Mouse (Mus musculus): ENCODE measurements around the gene Guca1a. TPM values are rescaled to one million over a fixed set of nuclear protein-coding genes. Genes with fewer than 3 reads are reported as not detected.
A peak's percentile ranks its signal among the peaks of the same experiment; 100 is the strongest.

Guca1a gene
- polyA plus RNA-seq (2015; fragmentation: Nextera tagmentation; extraction: Ambion mirVana), result 1.7 TPM in 2 replicates

DNA sequence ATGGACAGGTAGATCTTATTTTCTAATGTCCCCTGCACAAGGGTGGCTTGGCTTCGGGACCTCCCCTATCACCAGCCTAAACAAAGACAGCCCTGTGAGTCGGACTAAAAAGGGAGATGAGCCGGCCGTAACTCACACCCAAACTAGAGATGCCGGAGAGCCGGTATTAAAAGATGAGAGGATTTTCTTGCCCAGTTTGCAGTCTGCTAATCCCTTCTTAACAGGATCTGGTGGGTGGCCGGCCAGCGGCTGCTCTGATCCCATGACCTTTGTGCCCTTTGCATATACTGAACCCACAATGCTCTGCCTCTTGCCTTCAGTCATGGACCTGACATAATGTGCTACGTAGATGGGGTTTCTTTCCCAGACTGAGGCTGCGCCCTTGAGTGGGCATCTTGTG, at the start of gene Guca1a:
Gene Guca1a (minus strand): TSS at position 134 of the 400 bp plus-strand sequence.
- no peak within 1 kb of the TSS for H3K4me2 ChIP-seq
- no peak within 1 kb of the TSS for H3K9ac ChIP-seq
- no peak for ATAC-seq (replicated peaks; ENCODE audit: insufficient number of reproducible peaks, insufficient read depth, low FRiP score, low read depth)
- H3K36me3 ChIP-seq, result no peaks in the 10 kb centered on the region
- H3K27ac ChIP-seq, result no peak within 1 kb of the TSS
- H3K9me3 ChIP-seq (replicated peaks), result no peaks in the 10 kb centered on the region
- H3K4me1 ChIP-seq (replicated peaks), result peaks cover 3% of the 10 kb centered on the region
- H3K27me3 ChIP-seq, result peaks cover 13% of the 10 kb centered on the region
- WGBS, result 59% methylated on average over 10 of the region's 10 CpGs
- H3K4me3 ChIP-seq, result no peak within 1 kb of the TSS

DNA sequence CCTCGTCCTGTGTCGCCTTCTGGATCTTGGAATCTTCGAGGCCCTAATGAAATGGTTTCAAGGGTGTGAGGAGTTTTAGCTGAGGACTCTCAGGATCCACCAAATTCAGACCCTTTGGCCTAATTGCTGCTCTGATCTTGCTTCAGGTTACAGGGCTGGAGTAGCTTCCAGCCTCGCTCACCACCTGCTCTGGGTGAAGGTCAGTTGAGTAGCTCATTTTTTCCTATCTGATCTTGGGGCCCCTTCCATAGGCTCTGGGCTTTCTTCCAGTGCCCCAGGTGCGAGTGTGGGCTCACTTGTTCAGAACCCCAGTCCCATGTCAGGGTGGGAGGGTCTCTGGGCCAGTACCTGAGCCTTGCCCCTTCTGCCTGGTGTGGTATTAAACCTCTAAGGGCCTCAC, 49.0 kb upstream of the Guca1a start:
- Histone ChIP-seq H3K4me2 (no peak overlapping the region), H3K4me1 (replicated peaks) (peaks cover 73% of the 10 kb centered on the region), H3K9ac (peak overlapping the region; percentile 1; the same call in 1 of the 2 replicates), H3K36me3 (no peaks in the 10 kb centered on the region), H3K27ac (peak overlapping the region; percentile 84), H3K27me3 (no peaks in the 10 kb centered on the region), H3K4me3 (no peak overlapping the region), H3K9me3 (replicated peaks) (no peaks in the 10 kb centered on the region)
- no peak for ATAC-seq (replicated peaks; ENCODE audit: insufficient number of reproducible peaks, insufficient read depth, low FRiP score, low read depth)
- WGBS, result 68% methylated on average over 5 of the region's 5 CpGs

GRCm38 (mm10) chr17:47448523-47449372, 48.4 kb upstream of the Guca1a start:
- H3K4me3 ChIP-seq, result no peak overlapping the region
- WGBS, result 32% methylated on average over 8 of the region's 8 CpGs
- H3K9me3 ChIP-seq (replicated peaks), result no peaks in the 10 kb centered on the region
- H3K4me2 ChIP-seq, result no peak overlapping the region
- no peaks in the 10 kb centered on the region for H3K36me3 ChIP-seq
- peak overlapping the region; percentile 84 for H3K27ac ChIP-seq
- H3K4me1 ChIP-seq (replicated peaks), result peaks cover 76% of the 10 kb centered on the region
- ATAC-seq (replicated peaks; ENCODE audit: insufficient number of reproducible peaks, insufficient read depth, low FRiP score, low read depth), result no peak
- no peaks in the 10 kb centered on the region for H3K27me3 ChIP-seq
- H3K9ac ChIP-seq, result no peak overlapping the region

DNA sequence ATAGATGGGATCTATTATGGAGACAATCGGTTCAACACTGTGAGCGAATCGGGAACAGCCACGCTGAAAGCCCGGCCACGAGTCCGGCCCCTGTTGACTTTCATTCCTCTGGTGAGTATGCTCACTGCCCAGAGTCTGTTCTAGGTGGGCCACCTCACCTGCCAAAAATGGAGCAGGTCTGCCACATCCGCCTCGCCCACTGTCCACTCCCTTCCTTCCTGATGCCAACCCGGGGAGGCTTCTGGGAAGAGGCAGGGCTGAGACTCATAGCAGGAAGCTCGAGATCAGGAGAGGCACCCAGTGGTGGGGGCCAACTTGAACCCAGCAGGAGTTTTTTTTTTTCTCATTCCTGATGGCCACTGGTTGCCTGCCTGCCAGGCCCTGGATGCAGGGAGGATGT, 46.2 kb upstream of the Guca1a start:
- Histone ChIP-seq H3K36me3 (no peaks in the 10 kb centered on the region), H3K4me3 (no peak overlapping the region), H3K9ac (0 out of 2 replicates have a peak overlapping the region, but pooled peaks have one; percentile 5), H3K27me3 (no peaks in the 10 kb centered on the region), H3K4me2 (no peak overlapping the region), H3K9me3 (replicated peaks) (no peaks in the 10 kb centered on the region), H3K4me1 (replicated peaks) (peaks cover 70% of the 10 kb centered on the region), H3K27ac (peak overlapping the region; percentile 74)
- no peak for ATAC-seq (replicated peaks; ENCODE audit: insufficient number of reproducible peaks, insufficient read depth, low FRiP score, low read depth)
- 72% methylated on average over 11 of the region's 11 CpGs for WGBS

GRCm38 (mm10) chr17:47446025-47446424, 45.6 kb upstream of the Guca1a start:
- H3K9me3 ChIP-seq (replicated peaks), result no peaks in the 10 kb centered on the region
- peaks cover 70% of the 10 kb centered on the region for H3K4me1 ChIP-seq (replicated peaks)
- 0 out of 2 replicates have a peak overlapping the region, but pooled peaks have one; percentile 5 for H3K9ac ChIP-seq
- peak overlapping the region; percentile 74 for H3K27ac ChIP-seq
- 0 out of 2 replicates have a peak, but pooled peaks have one; percentile 21 for ATAC-seq (replicated peaks; ENCODE audit: insufficient number of reproducible peaks, insufficient read depth, low FRiP score, low read depth)
- no peaks in the 10 kb centered on the region for H3K27me3 ChIP-seq
- H3K4me2 ChIP-seq, result no peak overlapping the region
- H3K4me3 ChIP-seq, result no peak overlapping the region
- WGBS, result 29% methylated on average over 9 of the region's 9 CpGs
- H3K36me3 ChIP-seq, result no peaks in the 10 kb centered on the region

DNA sequence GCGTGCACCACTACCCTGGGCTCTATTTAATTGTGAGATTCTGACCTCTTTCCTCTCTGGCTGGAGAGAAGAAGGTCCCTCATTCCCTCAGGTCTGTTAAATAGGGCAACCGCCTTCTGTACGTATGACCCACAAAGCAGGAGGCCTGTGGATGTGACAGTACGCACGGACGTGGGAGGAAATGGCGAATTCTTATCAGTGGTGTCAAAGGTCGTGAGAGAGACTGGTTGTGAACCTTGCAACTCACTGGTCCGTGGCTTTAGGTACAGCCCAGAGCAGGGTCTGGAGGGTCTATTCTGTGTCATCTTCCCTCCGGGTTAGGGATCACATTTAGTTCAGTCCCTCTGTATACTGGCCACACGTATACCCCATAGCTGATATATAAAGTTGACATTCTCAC, 45.1 kb upstream of the Guca1a start:
- 58% methylated on average over 11 of the region's 11 CpGs for WGBS

DNA sequence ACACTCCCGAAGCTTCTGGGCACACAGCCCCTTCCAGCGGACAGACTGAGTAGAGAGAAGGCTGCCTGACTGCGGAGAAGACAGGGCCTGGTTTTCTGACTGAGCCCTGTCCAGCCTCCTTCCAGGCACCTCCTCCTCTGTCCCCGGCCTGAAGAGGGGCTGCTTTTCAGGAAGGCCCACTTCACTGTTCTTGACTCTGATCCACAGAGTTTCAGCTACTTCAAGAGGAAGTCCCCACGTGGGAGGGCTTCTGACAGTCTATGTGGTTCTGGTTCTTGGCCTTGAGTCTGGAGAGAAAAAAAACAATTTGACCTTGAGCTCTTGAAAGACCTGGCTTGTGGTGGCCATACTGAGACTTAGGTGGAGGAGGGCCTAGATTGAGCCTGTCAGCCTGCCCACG, 43.7 kb upstream of the Guca1a start:
- H3K4me1 ChIP-seq (replicated peaks), result peaks cover 69% of the 10 kb centered on the region
- no peaks in the 10 kb centered on the region for H3K27me3 ChIP-seq
- no peak overlapping the region for H3K4me2 ChIP-seq
- WGBS, result 43% methylated on average over 6 of the region's 6 CpGs
- peak overlapping the region; percentile 54 for H3K27ac ChIP-seq
- H3K9ac ChIP-seq, result peak overlapping the region; percentile 23; the same call in 1 of the 2 replicates
- no peak overlapping the region for H3K4me3 ChIP-seq
- no peaks in the 10 kb centered on the region for H3K9me3 ChIP-seq (replicated peaks)
- ATAC-seq (replicated peaks; ENCODE audit: insufficient number of reproducible peaks, insufficient read depth, low FRiP score, low read depth), result no peak
- H3K36me3 ChIP-seq, result no peaks in the 10 kb centered on the region

More for the DNA sequence above, 45.1 kb upstream of the Guca1a start:
- Histone ChIP-seq H3K36me3 (no peaks in the 10 kb centered on the region), H3K4me1 (replicated peaks) (peaks cover 69% of the 10 kb centered on the region), H3K27ac (peak overlapping the region; percentile 74; the same call in 1 of the 2 replicates), H3K9me3 (replicated peaks) (no peaks in the 10 kb centered on the region), H3K4me3 (no peak overlapping the region), H3K27me3 (no peaks in the 10 kb centered on the region), H3K9ac (no peak overlapping the region), H3K4me2 (no peak overlapping the region)
- ATAC-seq (replicated peaks; ENCODE audit: insufficient number of reproducible peaks, insufficient read depth, low FRiP score, low read depth), result no peak

DNA sequence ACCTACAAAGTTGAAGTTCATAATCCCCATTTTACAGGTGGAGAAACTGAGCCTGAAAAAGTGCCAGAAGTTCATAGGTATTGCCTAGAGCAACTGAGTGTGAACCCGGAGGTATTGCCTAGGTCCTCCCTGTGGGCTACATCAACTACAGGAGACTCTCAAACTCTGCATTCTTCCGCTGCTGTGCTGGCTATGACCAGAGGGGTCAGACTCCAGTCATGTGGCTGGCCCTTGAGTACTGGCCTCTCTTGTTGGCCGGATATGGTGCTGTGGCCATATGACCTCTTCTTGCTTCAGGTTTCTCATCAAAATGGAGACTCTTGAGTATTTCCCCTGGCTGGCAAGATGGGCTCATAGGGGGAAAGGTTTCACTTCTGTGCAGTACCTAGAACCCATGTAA, 41.9 kb upstream of the Guca1a start:
- Histone ChIP-seq H3K27me3 (no peaks in the 10 kb centered on the region), H3K27ac (no peak overlapping the region), H3K36me3 (no peaks in the 10 kb centered on the region), H3K4me3 (no peak overlapping the region), H3K9ac (no peak overlapping the region), H3K4me1 (replicated peaks) (peaks cover 75% of the 10 kb centered on the region), H3K9me3 (replicated peaks) (no peaks in the 10 kb centered on the region), H3K4me2 (no peak overlapping the region)
- ATAC-seq (replicated peaks; ENCODE audit: insufficient number of reproducible peaks, insufficient read depth, low FRiP score, low read depth), result no peak
- 75% methylated on average over 3 of the region's 3 CpGs for WGBS

GRCm38 (mm10) chr17:47441296-47442051, 41.1 kb upstream of the Guca1a start:
- Histone ChIP-seq H3K9ac (no peak overlapping the region), H3K36me3 (no peaks in the 10 kb centered on the region), H3K4me2 (no peak overlapping the region), H3K4me3 (no peak overlapping the region), H3K27ac (peak overlapping the region; percentile 54), H3K27me3 (no peaks in the 10 kb centered on the region; the same call in 1 of the 2 replicates), H3K9me3 (replicated peaks) (no peaks in the 10 kb centered on the region), H3K4me1 (replicated peaks) (peaks cover 74% of the 10 kb centered on the region)
- no peak for ATAC-seq (replicated peaks; ENCODE audit: insufficient number of reproducible peaks, insufficient read depth, low FRiP score, low read depth)
- 49% methylated on average over 19 of the region's 19 CpGs for WGBS

DNA sequence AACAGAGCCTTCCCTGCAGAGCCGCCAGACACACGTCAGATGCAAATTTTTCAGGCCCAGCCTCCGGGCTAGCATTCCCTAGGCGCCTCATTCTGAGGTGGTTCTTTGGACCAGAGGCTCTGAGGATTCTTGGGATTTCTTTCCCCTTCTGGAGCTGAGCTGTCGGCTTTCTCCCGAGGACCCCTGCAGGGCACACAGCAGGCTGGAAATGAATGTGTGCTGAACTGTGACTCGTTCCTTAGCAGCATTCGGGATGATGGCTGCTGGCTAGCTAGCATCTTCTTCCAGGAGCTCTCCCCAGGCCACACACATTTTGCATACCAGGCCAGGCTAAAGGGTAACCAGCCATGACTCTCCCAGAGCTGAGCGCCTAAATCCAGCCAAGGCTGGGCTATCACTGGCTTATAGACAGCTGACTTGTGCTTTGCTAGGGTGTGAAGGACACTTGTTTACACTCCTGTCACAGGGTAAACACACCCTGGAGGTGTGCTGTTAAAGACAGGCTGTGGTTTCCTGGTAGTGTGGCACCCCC, 40.0 kb upstream of the Guca1a start:
- no peak overlapping the region for H3K4me2 ChIP-seq
- no peaks in the 10 kb centered on the region; the same call in 1 of the 2 replicates for H3K27me3 ChIP-seq
- H3K4me1 ChIP-seq (replicated peaks), result peaks cover 69% of the 10 kb centered on the region
- H3K27ac ChIP-seq, result peak overlapping the region; percentile 36
- no peaks in the 10 kb centered on the region for H3K9me3 ChIP-seq (replicated peaks)
- H3K9ac ChIP-seq, result peak overlapping the region; percentile 35; the same call in 1 of the 2 replicates
- H3K36me3 ChIP-seq, result no peaks in the 10 kb centered on the region
- no peak for ATAC-seq (replicated peaks; ENCODE audit: insufficient number of reproducible peaks, insufficient read depth, low FRiP score, low read depth)
- no peak overlapping the region for H3K4me3 ChIP-seq
- WGBS, result 26% methylated on average over 9 of the region's 9 CpGs

GRCm38 (mm10) chr17:47439396-47440028, 39.1 kb upstream of the Guca1a start:
- no peak overlapping the region for H3K27ac ChIP-seq
- H3K4me1 ChIP-seq (replicated peaks), result peaks cover 64% of the 10 kb centered on the region
- H3K36me3 ChIP-seq, result no peaks in the 10 kb centered on the region
- H3K9me3 ChIP-seq (replicated peaks), result no peaks in the 10 kb centered on the region
- no peak for ATAC-seq (replicated peaks; ENCODE audit: insufficient number of reproducible peaks, insufficient read depth, low FRiP score, low read depth)
- H3K4me3 ChIP-seq, result no peak overlapping the region
- peak overlapping the region; percentile 35; the same call in 1 of the 2 replicates for H3K9ac ChIP-seq
- WGBS, result 52% methylated on average over 9 of the region's 9 CpGs
- H3K4me2 ChIP-seq, result no peak overlapping the region
- no peaks in the 10 kb centered on the region; the same call in 1 of the 2 replicates for H3K27me3 ChIP-seq

Data from heart, embryonic 15.5 days (tissue).